Mouse (Mus musculus) kidney, postnatal 0 days (tissue): ENCODE results near the gene Dach1. TPM values are rescaled to one million over a fixed set of nuclear protein-coding genes. Genes with fewer than 3 reads are reported as not detected.

Experiments
- ATAC-seq: fragments of 200-750 bp; cut with Nextera tagmentation; replicated peaks from 2 replicates; pipeline ENCODE4 v1.8.0; 2017; ENCODE audit warnings: low read depth, moderate number of reproducible peaks, moderate TSS enrichment, moderate library complexity; ENCODE audit not compliant: low FRiP score
- DNase-seq: peaks from one replicate; pipeline ENCODE4 v3.0.0-alpha.2; 2016; ENCODE audit warnings: low spot score
- H3K27ac ChIP-seq: fragments of 300-500 bp; sonication (generic); 2 replicates; pipeline ENCODE4 v1.5.1; 2014; ENCODE audit warnings: mild to moderate bottlenecking
- H3K27me3 ChIP-seq: fragments of 300-500 bp; sonication (generic); 2 replicates; pipeline ENCODE4 v1.6.1; 2014; ENCODE audit warnings: low read length, mixed read lengths; ENCODE audit not compliant: insufficient read depth
- H3K36me3 ChIP-seq: fragments of 300-500 bp; sonication (generic); 2 replicates; pipeline ENCODE4 v1.6.1; 2014; ENCODE audit warnings: low read length, mixed read lengths; ENCODE audit not compliant: insufficient read depth
- H3K4me1 ChIP-seq: fragments of 300-500 bp; sonication (generic); replicated peaks from 2 replicates; pipeline ENCODE4 v1.6.1; 2014; ENCODE audit warnings: antibody characterized with exemption, low read length, mixed read lengths; ENCODE audit not compliant: insufficient read depth
- H3K4me2 ChIP-seq: fragments of 300-500 bp; sonication (generic); 2 replicates; pipeline ENCODE4 v1.6.1; 2014; ENCODE audit warnings: mild to moderate bottlenecking, low read length, moderate library complexity, mixed read lengths
- H3K4me3 ChIP-seq: fragments of 300-500 bp; sonication (generic); replicated peaks from 2 replicates; pipeline ENCODE4 v1.5.1; 2014; ENCODE audit warnings: low read depth, low read length
- H3K9ac ChIP-seq: fragments of 300-500 bp; sonication (generic); 2 replicates; pipeline ENCODE4 v1.6.1; 2014; ENCODE audit warnings: low read depth, low read length
- H3K9me3 ChIP-seq: fragments of 300-500 bp; sonication (generic); replicated peaks from 2 replicates; pipeline ENCODE4 v1.6.1; 2016; ENCODE audit warnings: low read length, inconsistent platforms, mixed read lengths
- CTCF ChIP-seq: IDR thresholded peaks from 2 replicates; pipeline ENCODE4 v1.5.1; 2016; ENCODE audit warnings: antibody characterized with exemption, low read depth, mild to moderate bottlenecking, moderate library complexity
- WGBS: fragments of 180-500 bp; shearing (Covaris S2); extraction: QIAGEN DNeasy Blood & Tissue Kit; methylation state at CpG from one replicate; pipeline ENCODE4 v1.1.7; 2014; 5-methylcytosine and 5-hydroxymethylcytosine counted together
- polyA plus RNA-seq: library from polyadenylated mRNA; unstranded; fragments of >200 nt; fragmentation: Nextera tagmentation; extraction: Ambion mirVana; gene quantifications from 2 replicates; pipeline ENCODE4 v1.2.1, GENCODE M21; 2015

The Dach1 gene
- polyA plus RNA-seq, 1 experiment from 2014 or later = 18.4 TPM

GRCm38 (mm10) chr14:98089246-98089645 is 80.3 kb downstream of the Dach1 start:
- no peak overlapping the region for H3K27ac ChIP-seq
- 81% methylated on average over 2 of the region's 2 CpGs for WGBS
- H3K27me3 ChIP-seq = no peaks in the 10 kb centered on the region
- H3K9me3 ChIP-seq = no peaks in the 10 kb centered on the region
- no peak for ATAC-seq
- H3K4me1 ChIP-seq = 0 out of 2 replicates have a peak, but pooled peaks cover 3% of the 10 kb centered on the region
- no peaks in the 10 kb centered on the region for H3K36me3 ChIP-seq
- H3K4me2 ChIP-seq = no peak overlapping the region
- no peak overlapping the region for H3K4me3 ChIP-seq
- no peak overlapping the region for H3K9ac ChIP-seq
- DNase-seq = no peak
- no peak for TF ChIP-seq CTCF

GRCm38 (mm10) chr14:98087355-98087754 is 82.2 kb downstream of the Dach1 start:
- no peaks in the 10 kb centered on the region for H3K36me3 ChIP-seq
- DNase-seq (no peak), ATAC-seq (no peak)
- no peak for TF ChIP-seq CTCF
- no peak overlapping the region for H3K4me3 ChIP-seq
- no peak overlapping the region for H3K27ac ChIP-seq
- H3K9me3 ChIP-seq = no peaks in the 10 kb centered on the region
- no peak overlapping the region for H3K9ac ChIP-seq
- H3K27me3 ChIP-seq = no peaks in the 10 kb centered on the region
- 46% methylated on average over 2 of the region's 2 CpGs for whole genome bisulfite sequencing
- no peak overlapping the region for H3K4me2 ChIP-seq
- H3K4me1 ChIP-seq = 0 out of 2 replicates have a peak, but pooled peaks cover 3% of the 10 kb centered on the region

- TF ChIP-seq CTCF = no peak
- H3K27me3 ChIP-seq = no peaks in the 10 kb centered on the region
- WGBS = 73% methylated on average over 4 of the region's 4 CpGs
Measured at GRCm38 (mm10) chr14:98086794-98087193, 82.8 kb downstream of the Dach1 start.

DNA sequence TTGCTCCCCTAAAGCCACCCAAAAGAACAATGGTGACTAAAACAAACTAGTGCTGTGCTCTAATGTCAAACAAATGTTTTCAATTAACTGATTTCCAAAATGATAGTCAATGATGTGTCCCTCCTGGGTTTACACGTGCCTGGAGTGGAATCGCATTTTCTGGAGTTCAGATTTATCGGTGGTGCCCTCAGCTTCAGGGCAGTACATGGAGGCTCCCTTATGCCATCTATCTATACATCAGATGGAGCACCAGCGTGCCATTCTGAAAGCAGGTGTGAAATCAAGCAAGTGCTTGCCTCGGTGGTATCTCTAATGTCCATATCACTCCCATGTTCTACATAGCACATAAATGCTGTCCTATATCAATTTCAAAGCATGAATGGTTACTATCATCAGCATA is 84.4 kb downstream of the Dach1 start:
- no peak overlapping the region for H3K27ac ChIP-seq
- H3K4me2 ChIP-seq = no peak overlapping the region
- 66% methylated on average over 5 of the region's 5 CpGs for WGBS
- no peak overlapping the region for H3K9ac ChIP-seq
- TF ChIP-seq CTCF = no peak
- H3K9me3 ChIP-seq = no peaks in the 10 kb centered on the region
- H3K4me3 ChIP-seq = no peak overlapping the region
- H3K4me1 ChIP-seq = 0 out of 2 replicates have a peak, but pooled peaks cover 3% of the 10 kb centered on the region
- H3K27me3 ChIP-seq = no peaks in the 10 kb centered on the region
- H3K36me3 ChIP-seq = no peaks in the 10 kb centered on the region
- ATAC-seq (no peak), DNase-seq (no peak)

More at GRCm38 (mm10) chr14:98086794-98087193, 82.8 kb downstream of the Dach1 start:
- DNase-seq (no peak), ATAC-seq (no peak)
- no peak overlapping the region for H3K4me3 ChIP-seq
- no peaks in the 10 kb centered on the region for H3K9me3 ChIP-seq
- no peaks in the 10 kb centered on the region for H3K36me3 ChIP-seq
- no peak overlapping the region for H3K9ac ChIP-seq
- H3K27ac ChIP-seq = no peak overlapping the region
- 0 out of 2 replicates have a peak, but pooled peaks cover 3% of the 10 kb centered on the region for H3K4me1 ChIP-seq
- H3K4me2 ChIP-seq = no peak overlapping the region

- TF ChIP-seq CTCF = no peak
- no peak overlapping the region for H3K27ac ChIP-seq
- no peak overlapping the region for H3K9ac ChIP-seq
- H3K9me3 ChIP-seq = no peaks in the 10 kb centered on the region
- 53% methylated on average over 1 of the region's 1 CpGs for WGBS
- no peaks in the 10 kb centered on the region for H3K36me3 ChIP-seq
- no peak overlapping the region for H3K4me2 ChIP-seq
- H3K27me3 ChIP-seq = no peaks in the 10 kb centered on the region
- H3K4me3 ChIP-seq = no peak overlapping the region
- 0 out of 2 replicates have a peak, but pooled peaks cover 3% of the 10 kb centered on the region for H3K4me1 ChIP-seq
- no peak for ATAC-seq
- peak; percentile 45 for DNase-seq
Measured at GRCm38 (mm10) chr14:98084720-98085119, 84.8 kb downstream of the Dach1 start.

GRCm38 (mm10) chr14:98083419-98083818 is 86.1 kb downstream of the Dach1 start:
- H3K4me2 ChIP-seq = no peak overlapping the region
- no peaks in the 10 kb centered on the region for H3K27me3 ChIP-seq
- TF ChIP-seq CTCF = no peak
- H3K36me3 ChIP-seq = no peaks in the 10 kb centered on the region
- H3K4me1 ChIP-seq = 0 out of 2 replicates have a peak, but pooled peaks cover 3% of the 10 kb centered on the region
- H3K27ac ChIP-seq = no peak overlapping the region
- no peaks in the 10 kb centered on the region for H3K9me3 ChIP-seq
- 17% methylated on average over 1 of the region's 1 CpGs for WGBS
- no peak overlapping the region for H3K4me3 ChIP-seq
- DNase-seq (no peak), ATAC-seq (no peak)
- H3K9ac ChIP-seq = no peak overlapping the region

DNA sequence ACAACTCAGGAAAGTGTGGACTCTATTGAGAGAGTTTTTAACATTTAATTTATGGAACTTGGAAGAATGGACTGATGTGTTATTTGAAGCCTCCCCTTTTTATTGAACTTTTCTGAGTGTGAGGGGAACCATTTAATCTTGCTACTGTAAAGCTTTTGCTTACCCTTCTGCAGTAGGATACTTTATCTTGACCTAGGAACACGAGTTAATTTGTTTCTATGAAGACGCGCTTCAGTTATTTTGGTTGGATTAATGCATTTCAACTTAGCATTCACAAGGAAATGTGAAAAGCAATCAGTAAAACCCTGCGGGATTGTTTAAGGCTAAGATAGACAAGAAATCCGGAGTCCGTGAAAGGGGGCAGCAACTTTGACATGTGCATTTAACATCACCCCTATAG is 89.6 kb downstream of the Dach1 start:
- Histone ChIP-seq H3K9ac (no peak overlapping the region), H3K4me2 (no peak overlapping the region), H3K27me3 (no peaks in the 10 kb centered on the region), H3K4me3 (no peak overlapping the region), H3K9me3 (no peaks in the 10 kb centered on the region), H3K36me3 (no peaks in the 10 kb centered on the region), H3K27ac (peak overlapping the region; percentile 66; the same call in 1 of the 2 replicates), H3K4me1 (0 out of 2 replicates have a peak, but pooled peaks cover under 1% of the 10 kb centered on the region)
- WGBS = 41% methylated on average over 6 of the region's 6 CpGs
- DNase-seq (no peak), ATAC-seq (no peak)
- no peak for TF ChIP-seq CTCF
